Mouse (Mus musculus) liver, postnatal 0 days (tissue): ENCODE measurements around the gene Dusp19. TPM values are rescaled to one million over a fixed set of nuclear protein-coding genes. Genes with fewer than 3 reads are reported as not detected.

Source experiments
- ATAC-seq: fragments of 200-750 bp; cut with Nextera tagmentation; 2 replicates; pipeline ENCODE4 v1.8.0; 2017; ENCODE audit warnings: mild to moderate bottlenecking, moderate library complexity
- DNase-seq: peaks from one replicate; pipeline ENCODE4 v3.0.0-alpha.2; 2016
- H3K27ac ChIP-seq: fragments of 300-500 bp; sonication (generic); 2 replicates; pipeline ENCODE4 v1.5.1; 2014; ENCODE audit warnings: antibody characterized with exemption, moderate library complexity, mild to moderate bottlenecking, low read depth
- H3K27me3 ChIP-seq: fragments of 300-500 bp; sonication (generic); 2 replicates; pipeline ENCODE4 v1.6.1; 2014; ENCODE audit warnings: low read length, control low read depth, mixed read lengths; ENCODE audit not compliant: insufficient read depth
- H3K36me3 ChIP-seq: fragments of 300-500 bp; sonication (generic); replicated peaks from 2 replicates; pipeline ENCODE4 v1.6.1; 2014; ENCODE audit warnings: mild to moderate bottlenecking, control low read depth, low read length, moderate library complexity, mixed read lengths; ENCODE audit not compliant: insufficient read depth
- H3K4me1 ChIP-seq: fragments of 300-500 bp; sonication (generic); 2 replicates; pipeline ENCODE4 v1.6.1; 2014; ENCODE audit warnings: antibody characterized with exemption, mild to moderate bottlenecking, control low read depth; ENCODE audit not compliant: insufficient read depth
- H3K4me2 ChIP-seq: fragments of 300-500 bp; sonication (generic); 2 replicates; pipeline ENCODE4 v1.6.1; 2014; ENCODE audit warnings: low read depth, mild to moderate bottlenecking, low read length, moderate library complexity, mixed read lengths
- H3K4me3 ChIP-seq: fragments of 300-500 bp; sonication (generic); 2 replicates; pipeline ENCODE4 v1.5.1; 2014; ENCODE audit warnings: low read depth, low read length
- H3K9ac ChIP-seq: fragments of 300-500 bp; sonication (generic); replicated peaks from 2 replicates; pipeline ENCODE4 v1.6.1; 2014; ENCODE audit warnings: mild to moderate bottlenecking, moderate library complexity
- H3K9me3 ChIP-seq: fragments of 300-500 bp; sonication (generic); 2 replicates; pipeline ENCODE4 v1.6.1; 2016; ENCODE audit warnings: mild to moderate bottlenecking, control low read depth, low read length, mixed read lengths
- CTCF ChIP-seq: sonication (generic); IDR thresholded peaks from 2 replicates; pipeline ENCODE4 v1.5.1; 2016; ENCODE audit warnings: antibody characterized with exemption, low read depth
- EP300 ChIP-seq: IDR thresholded peaks from 2 replicates; pipeline ENCODE4 v1.6.1; 2016; ENCODE audit warnings: antibody characterized with exemption, low read depth, mild to moderate bottlenecking
- WGBS: fragments of 180-500 bp; shearing (Covaris S2); extraction: QIAGEN DNeasy Blood & Tissue Kit; methylation state at CpG from one replicate; pipeline ENCODE4 v1.1.7; 2014; ENCODE audit not compliant: insufficient replicate concordance; 5-methylcytosine and 5-hydroxymethylcytosine counted together
- polyA plus RNA-seq: library from polyadenylated mRNA; unstranded; fragments of >200 nt; fragmentation: Nextera tagmentation; extraction: Ambion mirVana; gene quantifications from 2 replicates; pipeline ENCODE4 v1.2.1, GENCODE M21; 2015

Dusp19 gene
- polyA plus RNA-seq, 1 experiment from 2014 or later, result 3.9 TPM

GRCm38 (mm10) chr2:80624523-80624922 is 7.7 kb downstream of the Dusp19 start:
- Histone ChIP-seq H3K4me1 (no peaks in the 10 kb centered on the region), H3K27ac (no peak overlapping the region), H3K9ac (no peak overlapping the region), H3K36me3 (peaks cover 4% of the 10 kb centered on the region), H3K9me3 (no peaks in the 10 kb centered on the region), H3K4me3 (no peak overlapping the region), H3K4me2 (no peak overlapping the region), H3K27me3 (no peaks in the 10 kb centered on the region)
- TF ChIP-seq EP300, result no peak
- TF ChIP-seq CTCF, result no peak
- DNase-seq (no peak), ATAC-seq (no peak)
- 84% methylated on average over 4 of the region's 4 CpGs for WGBS

- Histone ChIP-seq H3K36me3 (no peaks in the 10 kb centered on the region), H3K27me3 (no peaks in the 10 kb centered on the region), H3K27ac (no peak overlapping the region), H3K9me3 (no peaks in the 10 kb centered on the region), H3K4me2 (no peak overlapping the region), H3K9ac (no peak overlapping the region), H3K4me1 (no peaks in the 10 kb centered on the region), H3K4me3 (no peak overlapping the region)
- WGBS, result 81% methylated on average over 13 of the region's 13 CpGs
- TF ChIP-seq CTCF, result 0 out of 2 replicates have a peak, but pooled peaks have one; percentile 1
- TF ChIP-seq EP300, result no peak
- DNase-seq (no peak), ATAC-seq (no peak)
Measured at GRCm38 (mm10) chr2:80632336-80633026, 15.6 kb downstream of the Dusp19 start.

- WGBS, result under 1% methylated on average over 44 of the region's 45 CpGs
- peak; percentile 99 for ATAC-seq
- no peaks in the 10 kb centered on the region for H3K9me3 ChIP-seq
Measured at GRCm38 (mm10) chr2:80638364-80639241, 21.8 kb downstream of the Dusp19 start.

GRCm38 (mm10) chr2:80639398-80639797 is 22.6 kb downstream of the Dusp19 start:
- TF ChIP-seq EP300 (no peak), CTCF (no peak)
- H3K27me3 ChIP-seq, result no peaks in the 10 kb centered on the region
- WGBS, result 6% methylated on average over 8 of the region's 8 CpGs
- H3K27ac ChIP-seq, result no peak overlapping the region
- ATAC-seq (no peak), DNase-seq (no peak)
- peak overlapping the region; percentile 66 for H3K4me2 ChIP-seq
- peak overlapping the region; percentile 80 for H3K9ac ChIP-seq
- peaks cover 16% of the 10 kb centered on the region for H3K36me3 ChIP-seq
- peak overlapping the region; percentile 89 for H3K4me3 ChIP-seq
- H3K9me3 ChIP-seq, result no peaks in the 10 kb centered on the region
- peaks cover 9% of the 10 kb centered on the region for H3K4me1 ChIP-seq

More at GRCm38 (mm10) chr2:80638364-80639241, 21.8 kb downstream of the Dusp19 start:
- TF ChIP-seq EP300 (0 out of 2 replicates have a peak, but pooled peaks have one; percentile 16), CTCF (no peak)
- Histone ChIP-seq H3K4me1 (peaks cover 9% of the 10 kb centered on the region), H3K4me2 (peak overlapping the region; percentile 66), H3K9ac (peak overlapping the region; percentile 80), H3K36me3 (peaks cover 9% of the 10 kb centered on the region), H3K27ac (peak overlapping the region; percentile 72; the same call in 1 of the 2 replicates), H3K4me3 (peak overlapping the region; percentile 89), H3K27me3 (no peaks in the 10 kb centered on the region)
- peak; percentile 92 for DNase-seq

GRCm38 (mm10) chr2:80639864-80640263 is 23.0 kb downstream of the Dusp19 start:
- TF ChIP-seq EP300 (no peak), CTCF (no peak)
- ATAC-seq (no peak), DNase-seq (no peak)
- 26% methylated on average over 3 of the region's 3 CpGs for WGBS
- peaks cover 17% of the 10 kb centered on the region for H3K36me3 ChIP-seq
- peak overlapping the region; percentile 41 for H3K9ac ChIP-seq
- no peaks in the 10 kb centered on the region for H3K27me3 ChIP-seq
- H3K4me3 ChIP-seq, result peak overlapping the region; percentile 89
- H3K9me3 ChIP-seq, result no peaks in the 10 kb centered on the region
- peak overlapping the region; percentile 66 for H3K4me2 ChIP-seq
- no peak overlapping the region for H3K27ac ChIP-seq
- H3K4me1 ChIP-seq, result peaks cover 9% of the 10 kb centered on the region

GRCm38 (mm10) chr2:80661414-80661813 is 44.6 kb downstream of the Dusp19 start:
- no peak for TF ChIP-seq EP300
- TF ChIP-seq CTCF, result 0 out of 2 replicates have a peak, but pooled peaks have one; percentile 10
- Histone ChIP-seq H3K4me2 (no peak overlapping the region), H3K4me3 (no peak overlapping the region), H3K9me3 (no peaks in the 10 kb centered on the region), H3K27ac (no peak overlapping the region), H3K27me3 (no peaks in the 10 kb centered on the region), H3K4me1 (no peaks in the 10 kb centered on the region), H3K9ac (no peak overlapping the region), H3K36me3 (peaks cover 17% of the 10 kb centered on the region)
- ATAC-seq (no peak), DNase-seq (no peak)
